In the genomic region with DNA sequence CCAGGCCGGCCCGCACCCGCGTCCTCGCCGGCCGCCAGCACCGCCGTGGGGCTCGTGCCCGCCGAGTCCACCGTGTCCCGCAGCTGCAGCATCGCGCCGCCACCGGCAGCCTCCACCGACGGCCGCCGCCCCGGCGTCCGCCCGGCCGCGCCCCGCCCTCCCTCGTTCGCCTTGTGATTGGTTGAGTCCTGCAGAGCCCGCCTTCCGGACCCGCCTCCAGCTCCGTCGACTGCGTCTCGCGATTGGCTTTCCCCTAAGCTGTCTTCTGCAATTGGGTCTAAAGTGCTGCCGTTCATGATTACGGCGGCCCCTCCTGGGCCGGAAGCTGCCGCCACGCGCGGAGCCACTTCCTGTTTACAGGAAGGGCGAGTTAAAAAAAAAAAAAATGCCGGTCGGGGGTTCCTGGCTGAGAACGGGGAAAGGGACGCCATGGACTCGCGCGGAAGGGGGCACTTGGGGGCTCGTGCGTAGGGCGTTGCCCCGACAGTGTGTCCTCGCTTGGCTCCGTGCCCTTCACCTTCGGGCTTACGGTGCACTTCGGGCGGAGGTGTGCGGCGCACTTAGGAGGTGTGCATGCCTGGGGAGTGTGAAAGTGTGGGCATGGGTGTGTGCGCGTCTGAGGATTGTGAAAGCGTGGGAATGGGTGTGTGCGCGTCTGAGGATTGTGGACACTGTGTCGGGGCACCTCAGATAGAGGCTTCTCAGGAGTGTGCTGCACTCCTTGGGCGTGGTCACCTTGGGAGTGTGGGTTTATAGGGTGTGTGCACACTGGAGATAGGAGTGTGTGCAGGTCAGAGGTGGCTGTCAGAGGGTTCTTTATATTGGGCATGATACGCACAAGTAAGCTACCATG, we compare ENCODE assay signal across 7 mouse cellular contexts. TPM values are rescaled to one million over a fixed set of nuclear protein-coding genes. Genes with fewer than 3 reads are reported as not detected.
DNase-seq lines count a peak whose midpoint lies in the region; ATAC-seq and TF ChIP-seq lines count a peak whose summit lies in the region.

TSS of gene Tprgl (minus strand) at position 129 of the 853 bp plus-strand sequence.

- H3K4me2 ChIP-seq in intestine, postnatal 0 days (replicated peaks; ENCODE audit: low read depth) = peak within 1 kb of the TSS; percentile 94
- peak within 1 kb of the TSS; percentile 97 for H3K4me2 ChIP-seq in midbrain, embryonic 12.5 days (replicated peaks)

- under 1% methylated on average over 75 of the region's 75 CpGs for WGBS in embryonic facial prominence, embryonic 10.5 days
- under 1% methylated on average over 75 of the region's 75 CpGs for WGBS in intestine, postnatal 0 days
- WGBS in midbrain, embryonic 12.5 days = under 1% methylated on average over 68 of the region's 75 CpGs
- WGBS in small intestine, adult 2 months = under 1% methylated on average over 75 of the region's 75 CpGs

- TF ChIP-seq POLR2A in small intestine, adult 2 months (IDR thresholded peaks at IDR 0.05; ENCODE audit: low read depth, low read length) = peak; percentile 59; the same call in 1 of the 2 replicates

- peak within 1 kb of the TSS; percentile 95 for H3K4me3 ChIP-seq in embryonic facial prominence, embryonic 10.5 days
- H3K4me3 ChIP-seq in intestine, postnatal 0 days (ENCODE audit: low read depth, low read length) = peak within 1 kb of the TSS; percentile 81
- H3K4me3 ChIP-seq in midbrain, embryonic 12.5 days = peak within 1 kb of the TSS; percentile 95
- peak within 1 kb of the TSS; percentile 97 for H3K4me3 ChIP-seq in small intestine, adult 2 months (ENCODE audit: low read depth, low read length)

- H3K9ac ChIP-seq in intestine, postnatal 0 days (ENCODE audit: low read depth, low read length) = peak within 1 kb of the TSS; percentile 79
- H3K9ac ChIP-seq in midbrain, embryonic 12.5 days (replicated peaks) = peak within 1 kb of the TSS; percentile 86

- peak within 1 kb of the TSS; percentile 80 for H3K27ac ChIP-seq in embryonic facial prominence, embryonic 10.5 days (replicated peaks)
- H3K27ac ChIP-seq in intestine, postnatal 0 days (ENCODE audit: low read depth, low read length) = peak within 1 kb of the TSS; percentile 88
- H3K27ac ChIP-seq in midbrain, embryonic 12.5 days (replicated peaks) = peak within 1 kb of the TSS; percentile 66; the same call in 1 of the 2 replicates
- peak within 1 kb of the TSS; percentile 90 for H3K27ac ChIP-seq in small intestine, adult 2 months (ENCODE audit: insufficient read depth, low read depth, low read length)

- no peak for TF ChIP-seq CTCF in intestine, postnatal 0 days (IDR thresholded peaks at IDR 0.05; ENCODE audit: low read depth)
- TF ChIP-seq CTCF in small intestine, adult 2 months (IDR thresholded peaks at IDR 0.05; ENCODE audit: extremely low read depth, insufficient read length, insufficient replicate concordance, low read depth, low read length) = 0 out of 2 replicates have a peak, but pooled peaks have one; percentile 6

- intact Hi-C loops in left cerebral cortex, postnatal 4 days (cut with DNase I) = loop anchor here (5.0 to 10.0 kb wide), 3 partner anchors 114 to 664 kb away; partner anchors contain the start of gene Arhgef16

- H3K9me3 ChIP-seq in embryonic facial prominence, embryonic 10.5 days = no peaks in the 10 kb centered on the region
- no peaks in the 10 kb centered on the region for H3K9me3 ChIP-seq in intestine, postnatal 0 days (ENCODE audit: control insufficient read depth)
- H3K9me3 ChIP-seq in midbrain, embryonic 12.5 days = no peaks in the 10 kb centered on the region

- no peaks in the 10 kb centered on the region for H3K27me3 ChIP-seq in embryonic facial prominence, embryonic 10.5 days (replicated peaks; ENCODE audit: low read depth, poor library complexity, severe bottlenecking)
- no peaks in the 10 kb centered on the region for H3K27me3 ChIP-seq in intestine, postnatal 0 days (replicated peaks; ENCODE audit: control insufficient read depth, insufficient read depth, low read length)
- no peaks in the 10 kb centered on the region for H3K27me3 ChIP-seq in midbrain, embryonic 12.5 days
- H3K27me3 ChIP-seq in small intestine, adult 2 months (ENCODE audit: control insufficient read depth, insufficient read depth, low read length) = no peaks in the 10 kb centered on the region

- peaks cover 24% of the 10 kb centered on the region for H3K4me1 ChIP-seq in embryonic facial prominence, embryonic 10.5 days
- H3K4me1 ChIP-seq in intestine, postnatal 0 days (replicated peaks; ENCODE audit: control insufficient read depth, insufficient read depth, low read length) = 0 out of 2 replicates have a peak, but pooled peaks cover 2% of the 10 kb centered on the region
- H3K4me1 ChIP-seq in midbrain, embryonic 12.5 days = peaks cover 21% of the 10 kb centered on the region
- H3K4me1 ChIP-seq in small intestine, adult 2 months (ENCODE audit: control insufficient read depth, insufficient read depth, insufficient read length, low read length) = peaks cover 13% of the 10 kb centered on the region

- ATAC-seq in intestine, postnatal 0 days = peak; percentile 96
- peak; percentile 97 for ATAC-seq in midbrain, embryonic 12.5 days (ENCODE audit: low FRiP score, low read depth)

- peaks cover 33% of the 10 kb centered on the region for H3K36me3 ChIP-seq in embryonic facial prominence, embryonic 10.5 days (replicated peaks)
- H3K36me3 ChIP-seq in intestine, postnatal 0 days (ENCODE audit: control insufficient read depth, insufficient read depth) = peaks cover 29% of the 10 kb centered on the region
- peaks cover 31% of the 10 kb centered on the region for H3K36me3 ChIP-seq in midbrain, embryonic 12.5 days
- peaks cover 30% of the 10 kb centered on the region for H3K36me3 ChIP-seq in small intestine, adult 2 months (ENCODE audit: control insufficient read depth, insufficient read depth, low read length)

- DNase-seq in adrenal gland, postnatal 10 days = peak; percentile 98
- DNase-seq in embryonic facial prominence, embryonic 10.5 days (ENCODE audit: low spot score) = peak; percentile 98
- no peak for DNase-seq in gonadal fat pad, adult 2 months (ENCODE audit: low read depth)
- DNase-seq in left cerebral cortex, postnatal 4 days = peak; percentile 97

RNA-seq across cellular contexts. Expression of gene Tprgl, which starts in this region (rescaled TPM):
- total RNA-seq in adrenal gland, postnatal 10 days (2021) = 100 to 1,000 TPM; 111 to 120 TPM
- 108 and 115 TPM in 2 replicates for polyA plus RNA-seq in embryonic facial prominence, embryonic 10.5 days (2016; fragmentation: Nextera tagmentation; extraction: Ambion mirVana)
- 139 and 174 TPM in 2 replicates for polyA plus RNA-seq in gonadal fat pad, adult 2 months (2012; rRNA removed)
- 90.3 and 95.4 TPM in 2 replicates for polyA plus RNA-seq in intestine, postnatal 0 days (2015; fragmentation: Nextera tagmentation; extraction: Ambion mirVana)
- 100 to 1,000 TPM; 119 to 121 TPM for total RNA-seq in left cerebral cortex, postnatal 4 days (2021)
- 149 and 164 TPM in 2 replicates for polyA plus RNA-seq in midbrain, embryonic 12.5 days (2016; fragmentation: Nextera tagmentation; extraction: Ambion mirVana)
- 74.5 and 129 TPM in 2 replicates for polyA plus RNA-seq in small intestine, adult 2 months (2012; rRNA removed)
